Mouse (Mus musculus) cerebellum, postnatal 36 days (tissue): Measurements from ENCODE around the gene Serpina3a.
"Not testable (repeated sequence)": the region's sequence is repeated elsewhere in the genome, so short reads cannot be mapped to it uniquely, and the experiment has no call there.

Experiments used
- DNase-seq, 2 experiments: peaks; one replicate each; pipeline ENCODE4 v3.0.0; 2021 to 2022; ENCODE audit warnings: mixed read lengths in 2 of 2

Gene Serpina3a

DNA sequence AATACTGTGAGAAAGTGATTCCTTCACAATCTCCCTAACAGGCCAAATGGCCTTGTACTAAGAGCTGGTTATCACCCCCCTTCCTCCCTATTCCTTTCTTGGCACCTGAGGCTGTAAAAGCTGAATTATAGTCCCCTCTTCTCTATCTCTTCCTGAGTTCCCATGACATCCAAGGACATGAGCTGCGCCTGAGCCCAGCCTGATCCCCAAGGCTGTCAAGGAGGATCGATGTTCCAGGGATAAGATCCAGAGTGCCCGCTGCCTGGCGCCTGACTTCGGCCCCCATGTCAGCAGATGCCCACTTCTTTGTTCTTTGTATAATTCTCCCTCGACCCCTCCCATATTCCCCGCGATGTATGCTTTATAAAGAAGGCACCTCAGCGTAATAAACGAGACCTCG, at the start of gene Serpina3a:
Serpina3a (plus strand) TSS at position 392 of the 400 bp plus-strand sequence.
- not testable (repeated sequence) for DNase-seq

DNA sequence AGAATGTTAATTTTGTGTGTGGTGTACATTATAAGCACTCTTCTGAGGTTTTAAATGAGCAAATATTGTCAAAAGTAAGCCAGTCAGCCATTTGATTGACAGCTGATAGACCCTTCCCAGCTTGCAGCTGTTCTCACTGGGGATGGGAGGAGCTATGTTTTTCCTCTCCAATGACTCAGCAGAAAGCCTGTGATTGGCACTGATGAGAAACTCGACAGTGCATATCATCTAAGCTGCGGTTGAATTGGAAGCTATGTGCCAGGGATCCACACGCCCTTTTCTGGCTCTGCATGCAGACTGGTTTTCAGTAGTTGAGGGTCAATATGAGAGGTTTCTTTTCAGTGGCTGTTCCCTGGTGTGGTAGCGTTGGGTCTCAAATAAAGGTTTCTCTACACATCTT, 48.0 kb upstream of the Serpina3a start:
- DNase-seq, result no peak

DNA sequence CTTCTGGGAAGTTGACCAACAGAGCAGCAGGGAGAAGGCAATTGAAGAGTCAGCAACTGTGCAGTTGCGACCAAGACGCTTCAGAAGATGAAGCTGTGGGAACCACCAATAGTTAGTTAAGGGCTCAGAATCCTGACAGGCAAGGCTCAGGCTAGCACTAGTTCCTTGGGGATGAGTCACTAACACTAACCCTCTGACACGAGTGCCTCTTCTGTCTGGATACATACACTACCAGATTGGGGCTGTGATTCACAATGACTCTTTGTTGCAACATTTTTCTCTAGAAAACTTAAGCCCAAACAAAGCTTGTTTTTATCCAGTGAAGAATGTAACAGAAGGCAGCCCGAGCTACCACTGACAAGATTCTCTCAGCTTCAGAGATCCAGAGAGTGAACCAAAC, 47.5 kb upstream of the Serpina3a start:
- DNase-seq, result no peak

DNA sequence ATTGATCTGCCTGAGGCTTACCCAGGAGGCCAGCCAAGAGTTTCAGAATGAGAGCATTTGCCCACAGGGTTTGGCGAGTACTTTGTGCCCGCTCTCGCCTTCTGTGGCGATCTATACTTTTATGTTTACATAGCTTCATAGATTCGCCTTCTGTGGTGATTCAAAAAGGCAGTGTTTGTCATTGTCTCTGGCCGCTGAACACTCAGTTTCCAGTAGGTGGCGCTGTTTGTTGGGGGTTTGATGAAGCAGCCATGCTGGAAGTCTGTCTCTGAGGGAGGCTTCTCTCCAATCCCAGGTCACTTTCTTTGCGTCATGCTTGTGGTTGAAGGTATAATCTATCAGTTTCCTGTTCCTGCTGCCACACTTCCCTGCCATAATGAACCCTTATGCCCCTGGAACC, 46.3 kb upstream of the Serpina3a start:
- DNase-seq, result peak; percentile 44 to 45

DNA sequence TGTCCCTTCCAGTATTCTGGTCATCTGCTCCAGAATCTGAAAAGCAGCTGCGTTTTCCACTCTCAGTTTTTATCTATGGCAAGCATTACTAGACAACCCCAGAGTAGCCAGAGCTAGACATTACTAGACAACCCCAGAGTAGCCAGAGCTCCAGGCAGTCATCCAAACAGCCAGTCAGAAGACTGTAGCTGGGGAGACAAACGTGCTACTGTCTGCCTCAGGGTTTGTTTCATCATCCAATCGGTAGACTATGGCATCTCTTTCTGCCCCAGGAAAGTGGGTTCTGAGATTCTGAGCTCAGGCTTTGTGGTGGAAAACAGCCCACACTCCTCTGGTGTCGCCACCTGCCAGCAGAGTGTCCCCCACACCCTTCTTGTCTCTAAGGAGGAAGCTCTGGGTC, 45.0 kb upstream of the Serpina3a start:
- DNase-seq, result peak; percentile 28

DNA sequence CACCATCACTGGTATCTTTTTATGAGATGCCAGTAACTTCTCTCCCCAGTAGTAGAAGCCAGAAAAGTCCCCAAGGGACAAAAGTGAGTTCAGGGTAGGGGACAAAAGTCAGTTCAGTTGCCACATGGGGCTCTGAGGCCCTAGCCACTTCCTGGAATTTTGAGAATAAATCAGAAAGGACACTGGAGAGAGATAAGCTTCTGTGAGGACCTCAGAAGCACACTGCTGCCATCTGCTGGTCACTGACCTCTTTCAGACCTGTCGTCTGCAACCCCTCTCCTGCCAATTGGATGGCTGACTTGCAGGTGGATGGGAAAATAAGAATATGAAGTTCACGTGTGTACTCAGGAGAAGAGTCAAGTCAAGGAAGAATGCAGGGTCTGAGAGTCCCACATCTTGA, 42.9 kb upstream of the Serpina3a start:
- peak; percentile 72 to 73 for DNase-seq

DNA sequence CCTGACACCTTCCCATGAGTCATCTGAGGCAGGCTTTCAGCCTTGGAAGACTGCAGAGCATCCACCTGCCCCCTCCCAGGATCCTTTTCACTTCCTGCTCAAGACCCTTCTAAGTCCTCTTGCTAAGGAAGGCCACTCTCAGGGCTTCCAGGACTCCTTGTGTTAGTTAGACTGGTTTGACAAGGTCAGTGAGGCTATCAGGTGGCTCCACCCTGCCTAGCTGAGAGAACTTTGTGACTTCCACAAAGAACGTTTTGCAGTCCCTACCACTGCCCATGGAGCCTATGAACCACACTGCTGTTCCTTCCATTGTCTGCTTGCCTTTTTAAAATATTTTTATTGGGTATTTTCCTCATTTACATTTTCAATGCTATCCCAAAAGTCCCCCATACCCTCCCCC, 40.8 kb upstream of the Serpina3a start:
- no peak for DNase-seq

DNA sequence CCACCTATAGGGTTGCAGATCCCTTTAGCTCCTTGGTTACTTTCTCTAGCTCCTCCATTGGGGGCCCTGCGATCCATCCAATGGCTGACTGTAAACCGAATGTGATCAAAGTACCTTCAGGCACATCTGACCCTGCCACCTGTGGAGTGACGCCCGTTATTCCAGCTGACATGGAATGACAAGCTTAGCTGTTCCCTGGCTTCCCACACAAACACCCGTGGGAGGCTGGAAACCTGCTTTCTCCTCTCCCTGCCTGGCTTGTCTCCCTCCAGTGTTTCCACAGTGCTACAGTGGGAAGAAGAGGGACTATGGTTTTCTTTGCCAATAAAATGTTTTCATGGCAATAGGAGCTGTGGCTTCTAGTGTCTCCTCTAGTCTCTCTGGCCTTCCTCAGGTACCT, 40.2 kb upstream of the Serpina3a start:
- DNase-seq, result no peak

DNA sequence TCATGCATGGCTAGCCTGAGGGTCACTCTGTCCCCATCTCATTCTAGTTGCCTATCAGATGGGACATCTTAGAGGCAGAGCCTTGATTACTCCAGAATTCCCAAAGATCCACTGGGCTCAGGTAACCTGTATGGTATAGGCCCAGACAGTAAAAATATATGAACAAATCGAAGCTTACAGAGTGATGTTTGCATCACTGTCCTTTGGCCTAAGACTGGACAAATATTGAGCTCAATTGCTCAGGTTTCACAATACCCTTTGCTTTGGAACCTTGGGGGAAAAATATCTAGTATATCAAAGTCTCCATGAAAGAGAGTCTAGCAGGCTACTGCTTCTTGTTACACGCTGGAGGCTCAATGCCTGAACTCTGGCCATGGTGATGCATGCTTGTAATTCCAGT, 22.4 kb upstream of the Serpina3a start:
- DNase-seq, result no peak

DNA sequence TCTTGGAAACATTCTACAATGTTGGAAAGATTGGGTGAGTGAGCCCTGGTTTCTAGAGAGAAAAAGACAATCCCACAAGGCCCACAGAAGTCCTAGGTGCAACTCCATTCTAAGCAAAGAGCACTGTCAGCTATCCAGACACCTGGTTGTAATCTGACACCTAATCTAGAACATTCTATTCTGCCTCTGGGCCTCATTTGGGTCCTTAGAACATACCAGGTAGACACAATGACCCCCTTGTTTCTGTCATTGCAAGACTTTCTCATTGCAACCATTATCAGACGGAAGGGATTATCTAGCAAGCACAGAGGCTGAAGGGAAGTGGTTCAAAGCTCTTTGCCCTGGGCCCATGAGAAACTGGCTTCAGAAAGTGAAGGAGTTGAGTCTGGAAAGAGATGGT, 21.2 kb upstream of the Serpina3a start:
- no peak for DNase-seq

DNA sequence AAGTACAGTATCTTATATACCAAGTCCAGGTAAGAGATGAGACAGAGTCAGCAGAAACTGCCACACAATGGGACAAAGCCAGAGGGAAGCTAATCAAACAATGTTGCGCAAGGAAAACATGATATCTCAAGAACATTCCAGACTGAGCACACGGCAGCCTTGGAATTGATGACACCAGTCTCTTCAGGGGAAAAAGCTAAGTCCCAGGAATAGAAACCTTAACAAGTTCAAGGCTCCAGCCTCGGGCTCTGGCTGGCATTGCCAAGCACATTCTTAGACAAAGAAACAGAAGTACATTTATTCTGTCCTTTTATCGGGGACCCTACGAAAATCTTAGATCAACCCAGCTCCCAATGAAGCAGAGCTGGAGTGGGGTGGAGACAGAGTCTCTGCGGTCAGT, 11.8 kb upstream of the Serpina3a start, which contains the start of gene Serpina5:
Serpina5 (plus strand) TSS at position 346 of the 400 bp plus-strand sequence.
- no peak for DNase-seq

DNA sequence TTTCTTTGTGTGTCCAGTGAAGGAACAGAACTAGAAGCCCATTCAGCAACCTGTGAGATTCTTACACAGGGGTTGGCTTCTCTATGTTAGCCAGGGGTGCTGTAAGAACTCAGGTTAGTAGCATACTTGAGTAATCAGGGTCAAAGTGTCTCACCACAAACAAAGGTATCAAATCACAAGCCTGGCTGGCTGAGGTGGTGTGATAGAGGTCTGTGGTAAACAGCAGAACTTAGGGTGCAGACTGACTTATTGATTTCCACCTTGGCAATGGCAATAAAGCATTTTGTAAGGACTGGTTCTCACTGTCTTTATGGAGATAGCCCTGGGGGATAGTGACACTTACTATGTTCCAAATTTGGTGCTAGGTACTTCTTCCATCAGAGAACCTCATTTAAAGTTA, 6.7 kb upstream of the Serpina3a start:
- no peak for DNase-seq

DNA sequence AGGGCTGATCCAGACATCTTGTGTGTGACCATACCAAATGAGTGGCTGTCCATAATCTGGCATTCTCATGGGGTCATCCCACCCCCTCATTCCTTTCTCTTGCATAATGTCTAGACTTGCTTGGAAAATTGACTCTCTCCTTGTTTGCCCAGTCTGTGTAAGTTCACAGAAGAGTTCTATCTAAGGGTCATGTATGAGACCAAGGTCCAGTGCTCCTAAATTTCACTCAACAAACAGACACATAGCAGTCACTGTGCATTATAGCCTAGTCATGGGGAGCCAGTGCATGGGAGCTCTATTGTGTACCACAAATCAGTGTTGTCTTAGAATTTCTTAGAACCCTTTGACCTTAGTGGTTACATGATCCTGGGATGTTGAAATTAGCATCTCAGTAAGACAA, 5.6 kb upstream of the Serpina3a start:
- DNase-seq, result no peak

DNA sequence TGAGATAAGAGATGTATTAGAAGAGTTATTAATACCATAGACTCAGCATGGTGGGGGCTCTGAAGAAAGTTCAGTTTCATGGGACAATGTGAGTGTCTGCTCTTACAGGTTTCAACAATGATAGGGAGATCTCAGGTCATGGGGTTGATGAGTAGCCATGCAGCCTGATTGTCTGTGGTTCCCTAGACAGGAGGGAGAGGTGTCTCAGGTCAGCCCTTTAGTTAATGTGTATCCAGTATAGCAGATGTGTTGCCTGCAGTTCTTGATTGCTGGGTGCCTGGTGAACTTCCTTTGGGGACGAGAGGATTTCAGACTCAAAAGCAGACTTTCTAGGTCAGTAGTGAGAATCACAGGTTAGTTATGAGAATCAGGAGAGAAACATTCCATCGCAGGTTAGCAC, 4.0 kb upstream of the Serpina3a start:
- no peak for DNase-seq

DNA sequence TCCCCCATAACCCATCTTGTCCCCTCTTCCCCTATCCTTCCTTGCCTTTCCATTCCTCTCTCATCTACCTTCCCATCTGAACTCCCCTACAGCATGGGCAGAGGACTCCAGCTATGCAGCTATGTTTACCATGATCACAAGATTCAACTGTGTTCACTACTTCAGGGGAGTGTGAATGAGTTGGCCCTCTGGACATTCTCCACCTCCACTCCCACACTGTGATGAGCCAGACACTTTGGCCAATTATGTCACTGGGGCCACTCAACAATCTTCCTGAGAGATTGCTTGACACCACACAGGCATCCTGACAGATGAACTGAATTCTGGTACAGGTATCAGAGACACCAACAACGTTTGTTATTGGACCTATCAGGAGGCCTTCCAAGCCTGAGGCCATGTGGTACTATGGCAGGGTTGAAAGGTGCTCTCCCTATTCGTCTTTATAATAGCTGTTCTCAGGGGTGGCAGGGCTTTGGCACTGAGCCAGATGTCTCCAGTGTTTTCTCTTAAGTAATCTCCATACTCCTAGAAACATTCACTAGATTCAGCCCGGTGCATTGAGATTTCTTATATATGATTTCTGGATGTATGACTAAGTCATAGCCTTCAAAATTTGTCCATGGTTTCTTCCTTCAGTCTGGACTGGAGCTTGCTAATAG, 2.5 kb downstream of the Serpina3a start:
- no peak for DNase-seq

DNA sequence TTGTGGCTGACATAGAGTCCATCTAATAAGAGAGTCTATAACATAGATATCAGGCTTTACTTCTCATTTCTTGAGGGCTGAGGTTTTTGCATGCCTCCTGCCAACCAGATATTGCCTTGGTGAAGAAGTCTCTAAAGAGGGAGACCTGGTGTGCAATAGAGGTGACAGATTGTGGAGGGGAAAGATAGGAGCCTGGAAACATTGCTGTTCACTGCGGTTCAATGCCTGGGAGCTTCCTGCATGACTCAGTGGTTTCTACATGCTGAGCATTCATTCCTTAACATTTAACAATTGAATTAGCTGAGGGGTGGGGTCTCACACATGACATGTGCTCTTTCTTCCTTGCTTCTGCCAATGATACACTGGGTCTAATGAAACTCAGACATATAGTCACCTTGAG, 10.6 kb downstream of the Serpina3a start:
- no peak for DNase-seq

DNA sequence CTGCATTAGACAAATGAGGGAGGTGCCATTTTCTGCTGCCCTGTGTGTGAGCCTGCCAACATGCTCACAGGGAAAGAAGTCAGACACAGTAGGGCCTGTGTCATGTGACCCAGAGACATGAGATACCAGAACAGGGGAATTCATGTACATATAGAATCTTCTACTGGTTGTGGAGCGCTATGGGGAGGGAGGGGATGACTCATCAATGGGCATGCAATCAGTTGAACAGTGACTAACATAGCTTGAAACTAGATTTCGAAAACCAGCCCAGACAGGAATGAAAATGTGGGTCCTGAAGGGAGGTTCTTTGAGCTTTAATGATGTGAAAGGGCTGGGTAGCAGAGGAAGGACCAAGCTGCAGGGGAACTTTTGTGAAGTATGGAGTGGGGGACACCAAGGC, 11.5 kb downstream of the Serpina3a start:
- no peak for DNase-seq

DNA sequence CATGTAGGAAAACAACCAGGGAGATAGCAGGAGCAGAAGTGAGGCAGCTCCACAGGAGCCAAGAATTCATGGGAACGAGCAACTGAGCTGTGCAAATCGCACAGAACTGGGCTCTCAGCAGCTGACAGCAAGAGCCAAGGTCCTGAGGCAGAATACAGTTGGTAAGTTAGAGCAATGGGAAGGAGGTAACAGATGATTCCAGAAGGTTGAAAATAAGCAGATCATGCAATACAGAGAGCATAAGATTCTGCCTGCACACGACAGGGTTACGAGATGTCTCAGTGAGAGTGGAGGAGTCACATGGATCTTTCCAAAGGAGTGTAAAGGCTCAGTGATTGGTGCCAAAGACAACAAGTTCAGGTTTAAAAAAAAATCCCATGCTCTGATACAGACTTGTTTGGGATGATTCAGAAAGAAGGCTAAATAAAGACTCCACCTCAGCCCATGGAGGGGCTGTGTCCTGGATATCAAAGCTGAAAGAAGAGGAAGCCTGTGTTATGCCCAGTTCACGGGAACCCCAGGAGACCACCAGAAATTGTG, 12.6 kb downstream of the Serpina3a start:
- no peak for DNase-seq

DNA sequence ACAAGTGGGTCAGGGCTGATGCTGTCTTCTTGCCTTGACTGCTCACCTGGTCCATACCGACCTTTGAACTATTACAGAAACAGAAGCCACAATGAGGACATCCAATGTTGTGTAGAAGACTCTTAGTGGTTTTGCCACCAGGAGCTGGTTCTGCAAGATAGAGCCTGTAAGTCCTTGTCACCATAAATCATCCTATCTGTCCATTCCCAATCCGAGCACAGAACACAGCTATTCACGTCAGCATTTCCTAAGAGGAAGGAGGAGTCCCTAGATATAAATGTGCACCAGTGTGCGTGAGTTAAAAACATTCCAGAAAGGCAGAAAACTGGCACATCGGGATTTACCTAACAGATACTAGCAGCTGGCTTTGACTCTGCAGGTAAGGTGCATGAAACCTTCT, 15.2 kb downstream of the Serpina3a start, which contains the start of gene Serpina3b:
Serpina3b (plus strand) TSS at position 301 of the 400 bp plus-strand sequence.
- no peak for DNase-seq

DNA sequence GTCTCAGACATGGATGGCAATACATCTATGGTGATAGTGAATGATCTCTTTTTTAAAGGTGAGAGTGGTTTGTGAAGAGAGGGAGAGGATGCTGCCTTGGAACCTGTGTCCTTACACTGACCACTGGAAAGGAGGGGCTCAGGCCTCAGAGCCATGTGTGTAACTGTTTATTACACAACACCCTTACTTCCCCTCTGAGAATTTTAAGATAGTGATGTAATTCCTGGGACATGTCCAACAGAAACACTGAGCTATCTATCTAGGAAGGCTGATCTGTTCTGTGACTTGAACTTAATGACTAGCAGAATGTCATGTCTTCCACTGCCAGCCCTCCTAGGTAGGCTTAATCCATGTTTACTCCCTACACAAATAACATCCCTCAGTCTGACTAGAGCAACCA, 18.5 kb downstream of the Serpina3a start:
- no peak for DNase-seq

DNA sequence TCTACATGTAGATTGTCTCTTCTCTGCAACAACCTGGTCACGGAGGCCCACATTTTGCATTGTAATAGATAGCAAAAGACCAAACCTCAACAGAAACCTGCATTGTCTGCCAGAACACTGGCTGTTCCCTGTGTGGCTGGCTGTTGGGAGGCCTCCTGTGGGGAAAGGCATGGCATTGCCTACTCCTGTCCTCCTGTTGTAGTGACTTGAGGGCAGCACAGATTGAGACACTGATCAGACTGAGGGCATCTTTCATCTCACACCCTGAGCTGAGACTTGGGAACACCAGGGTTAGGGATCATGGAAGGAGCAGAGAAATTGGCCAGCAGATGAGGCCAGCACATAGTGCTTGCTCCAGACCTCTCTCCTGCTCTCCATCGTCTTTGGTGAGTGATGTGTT, 25.7 kb downstream of the Serpina3a start:
- no peak for DNase-seq

DNA sequence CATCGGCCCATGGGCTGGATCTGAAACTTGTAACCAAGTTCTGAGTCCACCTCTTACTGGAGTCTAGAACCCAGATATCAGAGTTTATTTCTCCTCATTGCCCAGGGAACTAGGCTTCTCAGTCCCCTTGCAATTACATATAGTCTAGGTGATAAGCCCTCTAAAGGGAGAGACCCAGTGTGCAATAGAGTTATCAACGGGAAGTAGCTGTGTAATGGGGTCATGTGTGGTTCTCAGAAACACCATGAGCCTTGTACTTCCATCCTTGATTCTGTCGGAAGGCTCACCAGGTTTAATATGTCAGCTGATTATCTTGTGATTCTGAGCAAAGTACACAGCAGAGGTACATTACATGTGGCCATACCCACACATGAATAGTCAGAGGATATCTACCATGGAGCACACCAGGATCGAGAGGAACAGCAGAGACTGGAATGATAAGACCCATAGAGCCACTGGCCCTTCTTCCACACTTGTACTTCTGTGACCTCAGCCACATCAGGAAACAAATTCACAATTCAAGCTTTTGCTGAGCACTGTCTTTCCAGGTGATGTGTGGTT, 28.1 kb downstream of the Serpina3a start:
- DNase-seq, result no peak

DNA sequence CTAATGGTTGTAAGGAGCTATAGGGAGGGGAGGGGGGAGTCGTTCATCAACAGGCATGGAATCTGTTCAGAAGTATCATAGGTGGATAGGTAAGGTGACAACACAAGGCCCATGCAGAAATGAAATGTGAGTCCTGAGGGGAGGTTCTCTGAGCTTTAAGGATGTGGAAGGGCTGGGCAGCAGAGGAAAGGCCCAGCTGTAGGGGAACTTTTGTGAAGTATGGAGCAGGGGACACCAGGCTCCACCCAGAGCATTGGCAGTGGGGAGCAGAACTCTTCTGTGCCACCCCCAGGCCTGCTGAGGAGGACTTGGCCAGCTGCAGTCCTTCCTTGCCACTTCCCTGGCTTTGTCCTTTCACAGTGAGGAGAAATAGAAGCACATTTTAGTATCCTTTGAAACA, 29.0 kb downstream of the Serpina3a start:
- no peak for DNase-seq

DNA sequence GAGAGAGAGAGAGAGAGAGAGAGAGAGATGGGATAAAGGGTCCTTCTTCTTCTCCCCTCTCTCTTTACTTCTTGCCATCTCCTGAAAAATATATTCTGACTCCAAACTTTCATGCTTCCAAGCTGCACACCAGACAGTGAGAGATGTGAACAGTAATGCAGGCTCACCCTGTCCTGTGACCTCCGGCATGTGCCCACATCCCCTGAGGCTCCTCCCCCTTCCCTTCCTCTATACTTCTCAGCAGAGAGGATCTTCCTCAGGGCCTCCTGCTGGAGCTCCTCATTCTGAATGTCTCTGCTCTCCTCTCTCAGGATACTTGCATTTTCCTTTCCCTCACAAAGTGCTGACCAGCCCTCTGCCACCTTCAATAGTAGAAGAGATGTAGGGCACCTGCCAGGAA, 29.9 kb downstream of the Serpina3a start:
- DNase-seq, result no peak

DNA sequence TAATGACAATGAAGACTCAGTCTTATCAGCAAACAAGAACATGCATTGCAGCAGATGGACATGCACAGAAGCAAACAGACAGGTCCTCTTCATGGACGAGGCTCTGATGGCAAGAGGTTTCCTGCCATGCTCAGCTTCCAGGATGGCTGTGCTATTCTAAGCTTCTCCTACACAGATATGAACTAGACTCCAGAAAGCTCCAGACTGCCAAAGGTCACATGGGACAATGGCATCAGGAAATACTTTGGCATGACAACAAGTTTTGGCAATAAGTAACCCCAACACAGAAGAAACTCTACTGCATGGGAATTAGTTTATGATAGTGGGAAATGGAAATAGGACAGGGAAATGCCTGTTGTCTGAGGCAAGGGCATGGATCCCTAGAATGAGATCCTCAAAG, 30.8 kb downstream of the Serpina3a start:
- no peak for DNase-seq
